Mouse (Mus musculus): ENCODE measurements around the gene Tmem119. TPM values are rescaled to one million over a fixed set of nuclear protein-coding genes. Genes with fewer than 3 reads are reported as not detected.
"Not testable (repeated sequence)": the region's sequence is repeated elsewhere in the genome, so short reads cannot be mapped to it uniquely, and the experiment has no call there.

The Tmem119 gene
- polyA plus RNA-seq, 1 experiment: 13.5 TPM

DNA sequence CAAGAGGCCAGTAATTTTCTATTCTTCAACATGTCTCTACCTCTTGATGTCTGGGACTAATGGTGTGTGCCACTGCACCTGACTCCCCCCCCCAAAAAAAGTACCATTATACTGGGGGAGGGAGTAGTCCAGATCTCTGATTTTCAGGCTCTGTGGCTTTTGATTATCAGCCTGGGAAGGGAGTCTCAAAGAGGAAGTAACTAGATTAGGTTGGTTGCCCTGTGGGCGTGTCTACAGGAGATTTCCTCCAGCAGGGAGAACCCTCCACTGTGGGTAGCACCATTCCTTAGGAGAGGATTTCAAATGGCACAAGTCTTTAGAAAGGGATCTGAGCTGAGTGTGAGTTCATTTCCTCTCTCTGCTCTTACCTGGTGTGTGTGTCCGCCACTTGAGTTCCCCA, 12.3 kb upstream of the Tmem119 start:
- Histone ChIP-seq H3K36me3 (ENCODE audit: control insufficient read depth, insufficient read depth, low read length) (no peaks in the 10 kb centered on the region), H3K4me3 (ENCODE audit: low read depth, low read length) (no peak overlapping the region), H3K27me3 (ENCODE audit: control insufficient read depth, insufficient read depth, low read length) (no peaks in the 10 kb centered on the region), H3K4me1 (ENCODE audit: control insufficient read depth, insufficient read depth, insufficient read length, low read length) (no peaks in the 10 kb centered on the region; the same call in 1 of the 2 replicates), H3K27ac (ENCODE audit: insufficient read depth, low read depth, low read length) (no peak overlapping the region)
- WGBS: 80% methylated on average over 2 of the region's 2 CpGs
- TF ChIP-seq POLR2A (IDR thresholded peaks at IDR 0.05; ENCODE audit: low read depth, low read length) (no peak), CTCF (IDR thresholded peaks at IDR 0.05; ENCODE audit: extremely low read depth, insufficient read length, insufficient replicate concordance, low read depth, low read length) (no peak)

DNA sequence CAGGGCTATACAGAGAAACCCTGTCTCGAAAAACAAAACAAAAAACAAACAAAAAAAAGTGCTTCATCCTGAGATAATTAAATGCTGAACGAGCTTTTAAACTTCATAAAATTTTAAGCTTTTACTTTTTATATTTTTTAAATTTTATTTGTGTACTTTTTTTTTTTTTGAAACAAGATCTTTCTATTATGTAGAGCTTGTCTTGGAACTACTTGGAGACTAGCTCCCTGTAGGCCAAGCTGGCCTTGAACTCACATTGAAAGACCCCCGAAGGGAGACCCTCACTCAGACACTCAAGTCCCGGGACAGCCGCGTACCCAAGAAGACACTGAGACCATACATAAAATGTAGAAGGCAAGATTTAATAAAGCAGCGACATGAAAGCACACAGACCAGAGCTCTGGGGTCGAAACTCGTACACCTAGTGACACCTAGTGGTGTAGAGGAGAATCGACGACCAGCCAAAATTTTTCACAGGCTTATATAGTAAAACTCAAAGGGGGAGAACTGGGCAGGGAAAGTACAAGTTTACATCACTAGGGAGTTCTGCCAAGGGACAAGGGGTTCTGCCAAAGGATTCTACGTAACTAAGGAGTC, 11.6 kb upstream of the Tmem119 start:
- not testable (repeated sequence) for H3K27ac ChIP-seq (ENCODE audit: insufficient read depth, low read depth, low read length); H3K27me3 ChIP-seq (ENCODE audit: control insufficient read depth, insufficient read depth, low read length); H3K4me3 ChIP-seq (ENCODE audit: low read depth, low read length); H3K36me3 ChIP-seq (ENCODE audit: control insufficient read depth, insufficient read depth, low read length); H3K4me1 ChIP-seq (ENCODE audit: control insufficient read depth, insufficient read depth, insufficient read length, low read length)
- 18% methylated on average over 11 of the region's 12 CpGs for WGBS

DNA sequence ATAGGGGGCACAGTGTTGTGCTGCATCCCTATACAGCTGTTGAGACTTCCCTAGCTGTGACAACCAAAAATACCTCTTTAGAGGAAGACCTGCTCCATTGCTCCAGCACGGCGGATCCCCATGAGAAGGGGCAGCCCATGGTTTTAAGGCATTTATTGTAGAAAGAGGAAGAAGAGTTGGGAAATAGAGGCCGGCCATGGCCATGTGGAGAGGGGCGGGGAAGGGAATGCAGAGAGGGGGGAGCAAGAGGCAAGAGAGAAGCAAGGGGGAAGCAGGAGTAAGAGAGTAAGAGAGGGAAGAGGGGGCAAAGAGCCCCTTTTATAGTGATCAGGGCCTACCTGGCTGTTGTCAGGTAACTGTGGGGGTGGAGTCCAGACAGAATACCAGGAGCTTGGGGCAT, 9.8 kb upstream of the Tmem119 start:
- no peaks in the 10 kb centered on the region; the same call in 1 of the 2 replicates for H3K4me1 ChIP-seq (ENCODE audit: control insufficient read depth, insufficient read depth, insufficient read length, low read length)
- H3K36me3 ChIP-seq (ENCODE audit: control insufficient read depth, insufficient read depth, low read length): no peaks in the 10 kb centered on the region
- H3K27ac ChIP-seq (ENCODE audit: insufficient read depth, low read depth, low read length): no peak overlapping the region
- H3K4me3 ChIP-seq (ENCODE audit: low read depth, low read length): no peak overlapping the region
- 82% methylated on average over 4 of the region's 4 CpGs for WGBS
- TF ChIP-seq CTCF (IDR thresholded peaks at IDR 0.05; ENCODE audit: extremely low read depth, insufficient read length, insufficient replicate concordance, low read depth, low read length) (no peak), POLR2A (IDR thresholded peaks at IDR 0.05; ENCODE audit: low read depth, low read length) (no peak)
- no peaks in the 10 kb centered on the region for H3K27me3 ChIP-seq (ENCODE audit: control insufficient read depth, insufficient read depth, low read length)

DNA sequence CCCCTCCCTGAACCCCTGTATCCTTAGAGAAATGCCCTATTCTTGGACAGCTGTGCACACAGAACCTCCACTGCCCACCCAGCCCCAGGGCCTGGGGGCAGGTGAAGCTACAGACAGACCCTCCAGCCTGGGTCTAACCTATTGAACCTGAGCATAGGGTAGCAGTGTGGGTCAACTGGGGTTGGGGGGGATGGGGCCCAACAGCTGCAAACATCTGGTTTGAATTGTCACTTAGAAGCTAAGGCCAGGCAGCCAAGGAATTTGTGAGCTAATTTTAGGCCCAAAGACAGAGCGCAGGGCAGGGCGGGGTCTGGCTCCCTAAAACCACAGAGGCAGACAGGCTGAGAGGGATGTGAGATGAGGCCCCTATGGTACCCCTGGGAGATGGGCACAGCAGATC, 7.9 kb upstream of the Tmem119 start:
- Histone ChIP-seq H3K4me1 (ENCODE audit: control insufficient read depth, insufficient read depth, insufficient read length, low read length) (no peaks in the 10 kb centered on the region; the same call in 1 of the 2 replicates), H3K36me3 (ENCODE audit: control insufficient read depth, insufficient read depth, low read length) (no peaks in the 10 kb centered on the region), H3K27me3 (ENCODE audit: control insufficient read depth, insufficient read depth, low read length) (no peaks in the 10 kb centered on the region), H3K4me3 (ENCODE audit: low read depth, low read length) (no peak overlapping the region), H3K27ac (ENCODE audit: insufficient read depth, low read depth, low read length) (no peak overlapping the region)
- TF ChIP-seq CTCF (IDR thresholded peaks at IDR 0.05; ENCODE audit: extremely low read depth, insufficient read length, insufficient replicate concordance, low read depth, low read length): no peak
- no peak for TF ChIP-seq POLR2A (IDR thresholded peaks at IDR 0.05; ENCODE audit: low read depth, low read length)
- 80% methylated on average over 2 of the region's 2 CpGs for WGBS

DNA sequence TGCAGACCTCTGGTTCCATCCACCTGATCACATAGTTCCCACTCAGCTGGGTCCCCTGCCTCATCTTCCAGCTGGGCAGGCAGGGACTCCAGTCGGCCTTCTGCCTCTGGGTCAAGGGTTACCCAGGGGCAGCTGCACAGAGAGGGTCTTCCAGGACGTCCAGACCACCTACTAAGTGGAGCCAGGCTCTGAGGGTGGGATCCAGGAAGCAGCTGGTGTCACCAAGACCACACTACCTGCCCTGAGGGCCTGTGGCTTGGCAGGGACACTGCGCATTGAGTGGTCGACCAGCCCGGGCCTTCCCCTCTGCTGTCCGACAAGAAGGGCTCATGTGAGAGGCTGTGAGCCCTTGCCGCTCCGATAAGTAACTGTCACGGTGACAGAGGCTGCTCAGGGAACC, 7.4 kb upstream of the Tmem119 start:
- H3K4me1 ChIP-seq (ENCODE audit: control insufficient read depth, insufficient read depth, insufficient read length, low read length): no peaks in the 10 kb centered on the region; the same call in 1 of the 2 replicates
- WGBS: 61% methylated on average over 9 of the region's 9 CpGs
- no peaks in the 10 kb centered on the region for H3K36me3 ChIP-seq (ENCODE audit: control insufficient read depth, insufficient read depth, low read length)
- no peak overlapping the region for H3K27ac ChIP-seq (ENCODE audit: insufficient read depth, low read depth, low read length)
- no peaks in the 10 kb centered on the region for H3K27me3 ChIP-seq (ENCODE audit: control insufficient read depth, insufficient read depth, low read length)
- H3K4me3 ChIP-seq (ENCODE audit: low read depth, low read length): no peak overlapping the region
- TF ChIP-seq CTCF (IDR thresholded peaks at IDR 0.05; ENCODE audit: extremely low read depth, insufficient read length, insufficient replicate concordance, low read depth, low read length): no peak
- no peak for TF ChIP-seq POLR2A (IDR thresholded peaks at IDR 0.05; ENCODE audit: low read depth, low read length)

DNA sequence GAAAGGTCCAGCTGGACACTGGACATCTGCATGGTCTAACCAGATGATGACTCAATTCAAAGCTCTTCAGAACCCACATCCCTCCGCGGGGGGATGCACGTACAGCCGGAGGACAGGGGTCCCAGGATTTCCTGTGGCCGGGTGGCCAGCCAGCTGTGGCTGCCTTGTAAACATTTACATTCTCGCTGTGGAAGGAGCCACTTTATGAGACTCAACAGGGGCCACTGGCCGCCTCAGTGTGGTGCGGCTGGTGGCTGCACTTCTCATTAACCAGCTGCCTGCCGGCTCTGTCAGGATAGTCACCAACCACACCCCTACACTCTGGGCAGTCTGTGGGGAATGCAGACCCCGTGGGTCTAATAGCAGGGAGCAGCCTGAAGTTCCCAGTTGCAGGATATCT, 6.1 kb upstream of the Tmem119 start:
- no peaks in the 10 kb centered on the region for H3K27me3 ChIP-seq (ENCODE audit: control insufficient read depth, insufficient read depth, low read length)
- 19% methylated on average over 10 of the region's 10 CpGs for WGBS
- no peaks in the 10 kb centered on the region for H3K36me3 ChIP-seq (ENCODE audit: control insufficient read depth, insufficient read depth, low read length)
- TF ChIP-seq POLR2A (IDR thresholded peaks at IDR 0.05; ENCODE audit: low read depth, low read length): no peak
- no peak for TF ChIP-seq CTCF (IDR thresholded peaks at IDR 0.05; ENCODE audit: extremely low read depth, insufficient read length, insufficient replicate concordance, low read depth, low read length)
- no peak overlapping the region for H3K27ac ChIP-seq (ENCODE audit: insufficient read depth, low read depth, low read length)
- no peak overlapping the region for H3K4me3 ChIP-seq (ENCODE audit: low read depth, low read length)
- no peaks in the 10 kb centered on the region; the same call in 1 of the 2 replicates for H3K4me1 ChIP-seq (ENCODE audit: control insufficient read depth, insufficient read depth, insufficient read length, low read length)

DNA sequence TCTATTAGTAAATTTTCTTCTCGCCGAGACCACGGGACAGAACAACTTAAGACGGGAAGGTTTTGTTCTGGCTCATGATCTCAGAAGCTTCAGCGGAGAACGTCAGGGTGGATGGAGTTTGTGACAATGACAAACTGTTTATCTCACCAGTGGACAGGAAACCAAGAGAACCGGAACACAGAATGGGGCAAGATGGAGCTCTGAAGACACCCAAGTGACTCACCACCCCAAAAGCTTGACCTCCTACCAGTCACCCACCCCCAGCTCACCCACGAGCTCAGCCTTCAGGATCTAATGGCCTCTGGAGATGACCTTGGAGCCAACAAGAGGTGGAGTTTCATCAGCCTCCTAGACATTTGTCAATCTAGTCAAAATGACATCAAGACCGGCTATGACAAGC, 5.0 kb upstream of the Tmem119 start:
- H3K4me1 ChIP-seq (ENCODE audit: control insufficient read depth, insufficient read depth, insufficient read length, low read length): no peaks in the 10 kb centered on the region; the same call in 1 of the 2 replicates
- no peaks in the 10 kb centered on the region for H3K27me3 ChIP-seq (ENCODE audit: control insufficient read depth, insufficient read depth, low read length)
- no peaks in the 10 kb centered on the region for H3K36me3 ChIP-seq (ENCODE audit: control insufficient read depth, insufficient read depth, low read length)
- 74% methylated on average over 9 of the region's 9 CpGs for WGBS
- TF ChIP-seq POLR2A (IDR thresholded peaks at IDR 0.05; ENCODE audit: low read depth, low read length) (no peak), CTCF (IDR thresholded peaks at IDR 0.05; ENCODE audit: extremely low read depth, insufficient read length, insufficient replicate concordance, low read depth, low read length) (no peak)
- no peak overlapping the region for H3K27ac ChIP-seq (ENCODE audit: insufficient read depth, low read depth, low read length)
- no peak overlapping the region for H3K4me3 ChIP-seq (ENCODE audit: low read depth, low read length)
